Mouse (Mus musculus) kidney, adult 2 months (tissue): Measurements from ENCODE around the gene Tnrc18.

Source experiments
- CTCF ChIP-seq: fragments of 200-500 bp; conservative IDR thresholded peaks from 2 replicates; pipeline ENCODE4 v1.5.1; 2011; ENCODE audit warnings: low read depth, mild to moderate bottlenecking, control low read depth, low read length, moderate library complexity, mixed read lengths; ENCODE audit not compliant: insufficient read depth, insufficient read length
- POLR2A ChIP-seq: fragments of 200-500 bp; IDR thresholded peaks from one replicate; pipeline ENCODE4 v1.6.1; 2011; ENCODE audit warnings: low read depth, low read length, control low read depth

DNA sequence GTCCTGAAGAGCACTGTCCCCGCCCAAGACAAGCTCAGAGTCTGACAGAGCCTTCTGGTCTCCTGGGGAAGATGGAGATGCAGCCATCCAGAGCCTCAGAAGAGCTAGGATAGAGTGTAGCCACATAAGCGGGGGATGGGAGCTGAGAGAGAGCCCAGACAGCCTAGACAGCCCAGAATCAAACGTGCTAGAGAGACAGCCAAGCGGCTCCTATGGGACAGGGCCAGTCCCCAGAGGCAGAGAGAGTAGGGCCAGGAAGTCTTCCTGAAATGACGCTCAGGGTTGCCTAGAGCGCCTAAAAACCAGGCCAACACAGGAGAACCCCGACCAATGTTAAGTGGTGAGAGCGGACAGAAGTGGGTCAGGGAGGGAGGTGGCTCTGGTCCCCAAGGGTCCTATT, 39.3 kb downstream of the Tnrc18 start:
- TF ChIP-seq POLR2A (no peak), CTCF (no peak)
